Mouse (Mus musculus): ENCODE measurements around the gene Olfr748.
A peak's percentile ranks its signal among the peaks of the same experiment; 100 is the strongest.
"Not testable (repeated sequence)": the region's sequence is repeated elsewhere in the genome, so short reads cannot be mapped to it uniquely, and the experiment has no call there.

Olfr748 gene

DNA sequence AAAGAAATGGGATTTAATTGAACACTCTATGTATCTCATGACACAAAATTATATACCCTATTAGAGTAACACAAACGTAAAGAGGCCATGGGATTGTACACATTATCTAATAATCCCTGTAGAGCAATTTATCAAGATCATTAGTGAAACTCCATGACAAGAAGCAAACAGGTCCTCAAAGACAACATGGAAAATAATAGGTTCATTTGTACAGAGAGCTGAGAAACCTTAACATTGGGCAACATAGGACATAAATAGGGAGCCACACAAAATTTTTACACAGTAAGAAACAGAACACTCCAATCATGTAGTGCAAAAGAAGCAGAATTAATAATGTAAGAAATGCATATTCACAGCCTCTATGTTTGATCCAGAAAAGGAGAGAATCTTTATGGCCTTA lies at the start of gene Olfr748:
Gene Olfr748 (plus strand): TSS at position 301 of the 400 bp plus-strand sequence.
- DNase-seq, result no peak

DNA sequence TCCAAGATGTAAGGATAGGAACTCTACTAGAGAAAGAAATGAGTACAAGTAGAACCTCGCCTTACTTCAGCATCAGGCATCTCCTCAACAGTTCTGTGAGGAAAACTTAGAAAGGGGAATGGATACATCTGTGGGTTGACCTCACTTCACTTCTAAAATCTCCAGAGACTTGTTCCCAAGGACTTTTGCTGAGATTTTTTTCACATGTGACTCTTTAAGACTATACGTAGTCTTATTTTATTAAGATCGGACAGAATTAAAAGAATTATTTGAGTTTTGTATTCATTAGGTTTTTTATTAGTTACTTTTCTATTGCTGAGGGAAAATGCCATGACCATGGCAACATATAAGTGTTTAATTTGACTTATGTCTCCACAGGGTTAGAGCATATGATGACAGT lies 14.1 kb upstream of the Olfr748 start, which contains the start of gene Olfr747:
Gene Olfr747 (minus strand): TSS at position 101 of the 400 bp plus-strand sequence.
- DNase-seq, result no peak

DNA sequence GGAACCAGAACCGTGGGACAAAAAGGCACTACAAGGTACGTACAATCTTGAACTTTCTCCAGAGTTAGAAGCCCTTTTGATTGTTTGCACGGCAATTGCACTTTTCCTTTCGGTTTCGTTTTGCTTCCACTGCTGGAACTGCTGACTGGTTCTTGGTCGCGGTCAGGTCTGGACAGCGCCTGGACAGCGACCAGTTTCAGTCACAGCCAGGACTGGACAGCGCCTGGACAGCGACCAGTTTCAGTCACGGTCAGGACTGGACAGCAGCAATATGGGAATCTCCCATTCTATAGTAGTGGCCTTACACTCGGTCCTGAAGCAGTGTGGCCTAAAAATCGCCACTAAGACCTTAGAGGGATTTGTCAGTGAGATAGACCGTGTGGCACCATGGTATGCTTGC lies 12.7 kb downstream of the Olfr748 start:
- not testable (repeated sequence) for DNase-seq

DNA sequence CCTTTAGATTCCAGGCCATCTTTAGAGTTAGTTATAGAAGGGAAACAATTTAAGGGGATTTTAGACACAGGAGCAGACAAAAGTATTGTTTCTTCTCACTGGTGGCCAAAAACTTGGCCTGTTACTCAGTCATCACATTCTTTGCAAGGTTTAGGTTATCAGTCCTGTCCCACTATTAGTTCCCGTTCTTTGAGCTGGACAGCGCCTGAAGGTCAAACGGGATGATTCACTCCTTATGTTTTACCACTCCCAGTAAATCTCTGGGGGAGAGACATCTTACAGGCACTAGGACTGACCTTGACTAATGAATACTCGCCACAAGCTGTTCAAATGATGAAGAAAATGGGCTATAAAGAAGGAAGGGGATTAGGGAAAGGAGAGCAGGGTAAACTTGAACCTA lies 15.2 kb downstream of the Olfr748 start:
- not testable (repeated sequence) for DNase-seq

DNA sequence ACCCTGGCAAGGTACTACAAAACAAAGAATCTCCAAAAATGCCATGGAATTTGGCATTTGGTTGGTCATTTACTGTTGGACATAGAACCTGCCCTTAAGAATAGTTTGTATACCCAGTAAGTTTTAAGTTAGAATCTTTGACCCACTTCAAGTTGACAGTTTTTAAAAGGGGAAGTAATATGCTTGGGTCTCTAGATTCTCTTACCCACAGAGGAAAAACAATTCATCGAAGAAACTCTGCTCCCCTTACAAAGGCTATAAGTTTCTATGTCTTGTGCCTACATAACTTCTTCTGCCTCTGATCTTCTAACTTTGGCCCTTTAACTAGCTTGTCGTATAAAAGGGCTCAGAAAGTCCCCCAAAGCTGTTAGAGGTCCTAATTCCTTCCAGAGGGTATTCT lies 33.2 kb downstream of the Olfr748 start:
- no peak for DNase-seq

DNA sequence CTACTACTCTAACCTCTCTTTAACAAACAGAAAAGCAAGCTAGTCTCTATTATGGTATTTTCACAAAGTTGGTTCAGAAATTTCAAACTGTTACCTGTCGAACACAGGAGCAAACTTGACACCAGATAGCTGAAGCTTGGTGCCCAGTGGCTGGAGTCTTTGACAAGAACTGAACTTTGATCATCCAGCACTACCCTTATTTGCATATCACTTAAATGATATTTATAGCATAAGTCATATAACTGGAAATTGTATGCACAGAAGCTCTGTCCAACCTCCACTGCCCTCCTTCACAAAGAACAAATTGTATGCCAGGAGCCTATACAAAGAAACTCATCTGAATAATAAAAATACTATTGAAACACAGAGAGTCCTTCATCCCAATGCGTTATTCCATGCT lies 34.4 kb downstream of the Olfr748 start:
- no peak for DNase-seq

DNA sequence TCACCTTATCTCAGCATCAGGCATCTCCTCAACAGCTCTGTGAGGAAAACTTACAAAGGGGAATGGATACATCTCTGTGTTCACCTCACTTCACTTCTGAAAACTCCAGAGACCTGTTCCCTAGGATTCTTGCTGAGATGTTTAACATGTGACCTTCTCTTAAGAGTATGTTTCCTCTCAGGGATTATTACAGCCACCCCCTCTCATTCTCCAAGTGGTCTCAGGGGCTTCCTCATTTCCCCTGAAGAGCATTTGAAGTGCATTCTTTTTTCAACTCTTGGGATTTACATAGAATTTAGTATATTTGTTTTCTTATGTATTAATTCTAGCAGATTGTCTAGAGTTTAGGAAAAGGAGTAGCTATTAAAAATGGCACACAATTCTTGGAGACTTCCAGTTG lies 37.8 kb downstream of the Olfr748 start, which contains the start of gene Olfr749:
Gene Olfr749 (minus strand): TSS at position 101 of the 400 bp plus-strand sequence.
- DNase-seq, result no peak

DNA sequence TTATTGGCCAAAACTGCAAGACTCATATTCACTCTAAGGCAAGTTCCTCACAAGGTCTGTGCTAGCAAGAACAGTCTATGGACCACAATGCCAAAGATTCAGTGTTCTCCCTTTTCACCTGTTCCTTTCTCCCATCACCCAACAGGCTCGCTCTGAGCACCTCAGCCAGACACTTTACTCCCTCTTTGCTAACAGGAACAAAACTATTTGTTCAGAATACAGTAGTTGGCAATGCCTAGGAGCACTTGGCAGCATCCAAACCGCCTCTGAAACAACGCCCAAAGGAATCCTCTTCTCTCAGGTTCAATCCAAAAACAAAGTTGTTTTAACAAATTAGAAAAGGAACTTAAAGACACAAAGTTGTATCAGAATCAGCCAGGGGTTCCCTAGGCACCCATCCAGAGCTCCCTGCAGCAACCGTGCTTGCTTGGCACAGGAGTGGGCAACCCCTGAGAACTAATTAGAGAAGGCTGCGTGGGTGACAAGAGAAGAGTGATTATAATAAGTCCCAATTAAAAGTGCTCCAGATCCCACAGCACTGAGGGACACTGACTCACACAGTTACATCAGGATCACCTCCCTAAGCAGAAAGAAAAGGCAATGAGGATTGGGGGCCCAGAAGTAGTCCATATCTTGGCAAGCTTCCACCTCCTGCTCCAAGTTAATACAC lies 51.4 kb downstream of the Olfr748 start:
- peak; percentile 79 for DNase-seq

Data from heart, adult 11 months (tissue).